Mouse (Mus musculus) embryonic facial prominence, embryonic 13.5 days (tissue): ENCODE results near the gene Stambp. TPM values are rescaled to one million over a fixed set of nuclear protein-coding genes. Genes with fewer than 3 reads are reported as not detected.
A peak's percentile ranks its signal among the peaks of the same experiment; 100 is the strongest.

Experiments
- ATAC-seq: fragments of 200-750 bp; cut with Nextera tagmentation; 2 replicates; pipeline ENCODE4 v1.8.0; 2017; ENCODE audit warnings: low read depth; ENCODE audit not compliant: insufficient number of reproducible peaks, insufficient read depth, low FRiP score, low TSS enrichment
- H3K27ac ChIP-seq: fragments of 300-500 bp; sonication (generic); 2 replicates; pipeline ENCODE4 v1.5.1; 2015; ENCODE audit warnings: moderate library complexity, mild to moderate bottlenecking, inconsistent platforms
- H3K27me3 ChIP-seq: fragments of 300-500 bp; sonication (generic); 2 replicates; pipeline ENCODE4 v1.6.1; 2015; ENCODE audit warnings: mild to moderate bottlenecking, inconsistent platforms
- H3K36me3 ChIP-seq: fragments of 300-500 bp; sonication (generic); 2 replicates; pipeline ENCODE4 v1.6.1; 2015; ENCODE audit warnings: mild to moderate bottlenecking, inconsistent platforms
- H3K4me1 ChIP-seq: fragments of 300-500 bp; sonication (generic); 2 replicates; pipeline ENCODE4 v1.6.1; 2015; ENCODE audit warnings: inconsistent platforms
- H3K4me2 ChIP-seq: fragments of 300-500 bp; sonication (generic); 2 replicates; pipeline ENCODE4 v1.6.1; 2015; ENCODE audit warnings: moderate library complexity, mild to moderate bottlenecking, inconsistent platforms
- H3K4me3 ChIP-seq: fragments of 300-500 bp; sonication (generic); 2 replicates; pipeline ENCODE4 v1.5.1; 2015; ENCODE audit warnings: mild to moderate bottlenecking, inconsistent platforms
- H3K9ac ChIP-seq: fragments of 300-500 bp; sonication (generic); 2 replicates; pipeline ENCODE4 v1.6.1; 2015; ENCODE audit warnings: mild to moderate bottlenecking, inconsistent platforms
- H3K9me3 ChIP-seq: fragments of 300-500 bp; sonication (generic); 2 replicates; pipeline ENCODE4 v1.6.1; 2016; ENCODE audit warnings: inconsistent platforms
- WGBS: fragments of 180-500 bp; shearing (Covaris S2); methylation state at CpG from one replicate; pipeline ENCODE4 v1.1.7; 2015; ENCODE audit warnings: mixed read lengths; 5-methylcytosine and 5-hydroxymethylcytosine counted together
- polyA plus RNA-seq: library from polyadenylated mRNA; unstranded; fragments of >200 nt; fragmentation: Nextera tagmentation; extraction: Ambion mirVana; gene quantifications from 2 replicates; pipeline ENCODE4 v1.2.1, GENCODE M21; 2015

The Stambp gene
- polyA plus RNA-seq, 1 experiment from 2014 or later = 23.0 TPM

GRCm38 (mm10) chr6:83512495-83512894 lies 60.0 kb downstream of the Stambp start:
- Histone ChIP-seq H3K4me2 (no peak overlapping the region), H3K27me3 (no peaks in the 10 kb centered on the region), H3K9ac (no peak overlapping the region), H3K27ac (no peak overlapping the region), H3K36me3 (no peaks in the 10 kb centered on the region), H3K4me1 (no peaks in the 10 kb centered on the region; the same call in 1 of the 2 replicates), H3K9me3 (no peaks in the 10 kb centered on the region), H3K4me3 (no peak overlapping the region)
- WGBS = 32% methylated on average over 1 of the region's 1 CpGs
- ATAC-seq = no peak

GRCm38 (mm10) chr6:83510210-83510609 lies 62.3 kb downstream of the Stambp start:
- H3K4me1 ChIP-seq = peaks cover 8% of the 10 kb centered on the region
- H3K27ac ChIP-seq = no peak overlapping the region
- no peaks in the 10 kb centered on the region for H3K27me3 ChIP-seq
- H3K9me3 ChIP-seq = no peaks in the 10 kb centered on the region
- no peak overlapping the region for H3K9ac ChIP-seq
- no peaks in the 10 kb centered on the region for H3K36me3 ChIP-seq
- no peak overlapping the region for H3K4me2 ChIP-seq
- 55% methylated on average over 2 of the region's 2 CpGs for WGBS
- ATAC-seq = no peak
- H3K4me3 ChIP-seq = no peak overlapping the region

GRCm38 (mm10) chr6:83509442-83509841 lies 63.1 kb downstream of the Stambp start:
- no peaks in the 10 kb centered on the region for H3K27me3 ChIP-seq
- H3K9ac ChIP-seq = peak overlapping the region; percentile 27; the same call in 1 of the 2 replicates
- WGBS = 48% methylated on average over 8 of the region's 8 CpGs

GRCm38 (mm10) chr6:83507168-83507546 lies 65.4 kb downstream of the Stambp start:
- Histone ChIP-seq H3K27ac (peak overlapping the region; percentile 96), H3K4me3 (peak overlapping the region; percentile 68), H3K9ac (peak overlapping the region; percentile 83), H3K27me3 (no peaks in the 10 kb centered on the region), H3K4me2 (peak overlapping the region; percentile 69), H3K36me3 (no peaks in the 10 kb centered on the region), H3K4me1 (peaks cover 14% of the 10 kb centered on the region), H3K9me3 (no peaks in the 10 kb centered on the region)
- no peak; the same call in 1 of the 2 replicates for ATAC-seq
- 28% methylated on average over 6 of the region's 6 CpGs for WGBS

More at GRCm38 (mm10) chr6:83509442-83509841, 63.1 kb downstream of the Stambp start:
- H3K4me1 ChIP-seq = peaks cover 14% of the 10 kb centered on the region
- ATAC-seq = no peak
- no peak overlapping the region for H3K4me3 ChIP-seq
- no peaks in the 10 kb centered on the region for H3K9me3 ChIP-seq
- H3K36me3 ChIP-seq = no peaks in the 10 kb centered on the region
- H3K4me2 ChIP-seq = no peak overlapping the region
- H3K27ac ChIP-seq = no peak overlapping the region

GRCm38 (mm10) chr6:83506258-83507167 lies 66.0 kb downstream of the Stambp start, which contains the start of gene Dguok:
TSS of gene Dguok (minus strand) at chr6:83506969.
- Histone ChIP-seq H3K36me3 (no peaks in the 10 kb centered on the region), H3K27me3 (no peaks in the 10 kb centered on the region), H3K9me3 (no peaks in the 10 kb centered on the region), H3K4me3 (peak within 1 kb of the TSS; percentile 68), H3K9ac (peak within 1 kb of the TSS; percentile 83), H3K4me2 (peak within 1 kb of the TSS; percentile 69), H3K4me1 (peaks cover 14% of the 10 kb centered on the region), H3K27ac (peak within 1 kb of the TSS; percentile 96)
- WGBS = under 1% methylated on average over 54 of the region's 54 CpGs
- ATAC-seq = peak; percentile 99

- peak overlapping the region; percentile 96; the same call in 1 of the 2 replicates for H3K27ac ChIP-seq
- ATAC-seq = no peak
Measured at GRCm38 (mm10) chr6:83505554-83505953, 67.0 kb downstream of the Stambp start.

GRCm38 (mm10) chr6:83503361-83503760 lies 69.2 kb downstream of the Stambp start:
- Histone ChIP-seq H3K4me3 (no peak overlapping the region), H3K27me3 (no peaks in the 10 kb centered on the region), H3K36me3 (peaks cover 7% of the 10 kb centered on the region; the same call in 1 of the 2 replicates), H3K27ac (no peak overlapping the region), H3K9ac (no peak overlapping the region), H3K4me2 (no peak overlapping the region), H3K9me3 (no peaks in the 10 kb centered on the region), H3K4me1 (peaks cover 14% of the 10 kb centered on the region)
- ATAC-seq = no peak
- WGBS = 75% methylated on average over 3 of the region's 3 CpGs

More at GRCm38 (mm10) chr6:83505554-83505953, 67.0 kb downstream of the Stambp start:
- Histone ChIP-seq H3K4me1 (peaks cover 14% of the 10 kb centered on the region), H3K36me3 (no peaks in the 10 kb centered on the region), H3K9ac (peak overlapping the region; percentile 83), H3K27me3 (no peaks in the 10 kb centered on the region), H3K9me3 (no peaks in the 10 kb centered on the region), H3K4me2 (peak overlapping the region; percentile 69), H3K4me3 (peak overlapping the region; percentile 68)
- 90% methylated on average over 4 of the region's 4 CpGs for WGBS

- Histone ChIP-seq H3K27me3 (no peaks in the 10 kb centered on the region), H3K4me1 (peaks cover 15% of the 10 kb centered on the region), H3K27ac (no peak overlapping the region), H3K4me2 (no peak overlapping the region), H3K9ac (peak overlapping the region; percentile 22; the same call in 1 of the 2 replicates), H3K36me3 (peaks cover 7% of the 10 kb centered on the region; the same call in 1 of the 2 replicates), H3K4me3 (no peak overlapping the region), H3K9me3 (no peaks in the 10 kb centered on the region)
- WGBS = 78% methylated on average over 3 of the region's 3 CpGs
- ATAC-seq = no peak
Measured at GRCm38 (mm10) chr6:83502656-83503055, 69.9 kb downstream of the Stambp start.

- peaks cover 25% of the 10 kb centered on the region for H3K4me1 ChIP-seq
- no peak overlapping the region for H3K4me2 ChIP-seq
- 53% methylated on average over 9 of the region's 9 CpGs for WGBS
- no peak overlapping the region for H3K27ac ChIP-seq
- no peaks in the 10 kb centered on the region for H3K27me3 ChIP-seq
- peaks cover 7% of the 10 kb centered on the region; the same call in 1 of the 2 replicates for H3K36me3 ChIP-seq
- no peak for ATAC-seq
- no peak overlapping the region for H3K4me3 ChIP-seq
- H3K9me3 ChIP-seq = no peaks in the 10 kb centered on the region
- no peak overlapping the region for H3K9ac ChIP-seq
Measured at GRCm38 (mm10) chr6:83501524-83502310, 70.8 kb downstream of the Stambp start.

- peaks cover 25% of the 10 kb centered on the region for H3K4me1 ChIP-seq
- no peak overlapping the region for H3K4me2 ChIP-seq
- no peak overlapping the region for H3K27ac ChIP-seq
- no peaks in the 10 kb centered on the region for H3K9me3 ChIP-seq
- no peak overlapping the region for H3K9ac ChIP-seq
- ATAC-seq = no peak
- H3K27me3 ChIP-seq = no peaks in the 10 kb centered on the region
- no peak overlapping the region for H3K4me3 ChIP-seq
- peaks cover 14% of the 10 kb centered on the region for H3K36me3 ChIP-seq
- 63% methylated on average over 3 of the region's 3 CpGs for WGBS
Measured at GRCm38 (mm10) chr6:83500462-83500861, 72.1 kb downstream of the Stambp start.

- H3K9me3 ChIP-seq = no peaks in the 10 kb centered on the region
- H3K9ac ChIP-seq = no peak overlapping the region
- H3K4me3 ChIP-seq = no peak overlapping the region
- peaks cover 17% of the 10 kb centered on the region for H3K4me1 ChIP-seq
- H3K36me3 ChIP-seq = peaks cover 18% of the 10 kb centered on the region
- no peak overlapping the region for H3K4me2 ChIP-seq
- H3K27ac ChIP-seq = no peak overlapping the region
- 92% methylated on average over 10 of the region's 10 CpGs for WGBS
- no peaks in the 10 kb centered on the region for H3K27me3 ChIP-seq
- ATAC-seq = no peak
Measured at GRCm38 (mm10) chr6:83499078-83499477, 73.5 kb downstream of the Stambp start.
